Mouse (Mus musculus): Measurements from ENCODE around the gene Nat9. TPM values are rescaled to one million over a fixed set of nuclear protein-coding genes. Genes with fewer than 3 reads are reported as not detected.

The Nat9 gene
- 47.6 and 49.6 TPM in 2 replicates for polyA plus RNA-seq (2021; fragmentation: Nextera tagmentation)
- long read RNA-seq, experiment 1, transcript Nat9-201 (7 exons, 1,143 nt), result minor isoform, 5 of 90 reads
- long read RNA-seq, experiment 1, transcript Nat9-203 (7 exons, 1,204 nt), result major isoform, 25 of 90 reads
- long read RNA-seq, experiment 1, partial matches to known transcripts, result 36 of 90 reads
- long read RNA-seq, experiment 1, other reads (novel, unspliced or antisense), result 24 of 90 reads
- long read RNA-seq, experiment 2, transcript Nat9-203 (7 exons, 1,204 nt), result major isoform, 20 of 54 reads
- long read RNA-seq, experiment 2, transcript Nat9-201 (7 exons, 1,143 nt), result minor isoform, 10 of 54 reads
- long read RNA-seq, experiment 2, partial matches to known transcripts, result 14 of 54 reads
- long read RNA-seq, experiment 2, other reads (novel, unspliced or antisense), result 8 of 54 reads

DNA sequence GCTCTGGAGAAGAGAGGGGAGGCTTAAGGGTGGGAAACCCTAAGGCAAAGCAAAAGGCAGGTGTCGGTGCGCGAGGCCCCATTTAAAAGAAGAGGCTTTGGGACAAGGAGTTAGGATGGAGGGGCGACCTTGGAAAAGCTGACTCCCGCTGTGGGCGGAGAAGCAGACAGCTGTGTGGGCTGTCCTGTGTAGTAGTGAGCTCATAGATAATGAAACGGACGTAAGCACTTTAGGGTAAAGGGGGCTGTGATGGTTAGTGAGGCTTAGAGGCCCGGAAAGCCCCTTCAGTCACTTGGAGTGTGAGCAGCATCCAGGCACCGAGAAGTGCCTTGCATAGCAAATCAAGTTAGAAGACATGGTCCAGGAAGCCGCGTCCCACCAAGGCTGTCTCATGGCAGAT, at the start of gene Nat9:
TSS of gene Nat9 (minus strand) at position 167 of the 400 bp plus-strand sequence.

DNA sequence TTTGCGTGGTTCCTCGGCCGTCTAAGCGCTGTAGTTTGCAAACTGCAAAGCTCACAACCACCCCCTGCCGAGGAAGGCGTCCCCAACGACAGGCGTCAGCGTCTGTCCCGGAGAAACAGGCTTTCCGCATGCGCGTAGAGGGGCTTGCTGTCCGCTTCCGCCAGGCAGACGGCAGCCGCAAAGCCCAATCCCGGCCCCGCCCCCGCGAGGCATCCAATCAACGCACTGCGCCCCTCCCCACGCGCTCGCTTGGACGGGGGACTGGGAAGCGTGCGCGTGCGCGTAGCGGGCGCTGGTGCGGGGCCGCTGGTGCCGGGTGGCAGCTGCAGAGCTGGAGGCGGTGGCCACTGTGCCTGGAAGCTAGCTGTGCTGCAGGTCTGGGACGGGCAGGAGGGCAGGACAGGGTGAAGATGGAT, 427 bp downstream of the Nat9 start, which contains the start of gene Tmem104:
TSS of gene Tmem104 (plus strand) at position 264 of the 416 bp plus-strand sequence.

DNA sequence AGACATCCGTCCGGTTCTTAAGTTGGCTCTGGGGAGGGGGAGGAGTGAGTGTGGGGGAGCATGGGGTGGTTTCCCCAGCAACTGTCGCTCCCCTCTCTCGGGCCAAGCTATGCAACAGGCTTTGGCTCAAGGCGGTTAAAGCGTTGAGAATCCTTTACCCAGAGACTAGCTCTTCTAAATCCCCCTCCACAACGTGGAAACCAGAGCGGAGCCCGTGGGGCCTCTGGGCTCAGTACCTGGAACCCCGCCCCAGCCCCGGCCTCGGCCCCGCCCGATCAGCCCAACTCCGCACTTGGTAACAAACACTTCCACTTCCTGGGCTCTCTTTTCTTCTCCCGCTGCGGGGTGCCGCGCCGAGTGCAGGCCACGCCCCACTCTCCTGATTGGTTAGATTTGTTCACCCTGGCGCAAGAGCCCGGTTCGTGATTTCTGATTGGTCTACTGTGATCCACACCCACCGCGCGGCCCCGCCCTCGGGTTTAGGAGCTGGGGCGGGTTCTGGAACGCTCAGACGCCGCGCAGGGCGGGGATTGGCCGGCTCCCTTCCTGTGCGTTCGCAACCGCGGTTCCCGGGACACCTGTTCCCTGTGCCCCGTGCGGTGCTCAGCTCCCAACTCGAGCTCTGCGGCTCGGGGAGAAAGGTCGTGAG, 24.7 kb downstream of the Nat9 start, which contains the start of gene Slc9a3r1:
TSS of gene Slc9a3r1 (plus strand) at position 510 of the 649 bp plus-strand sequence.

DNA sequence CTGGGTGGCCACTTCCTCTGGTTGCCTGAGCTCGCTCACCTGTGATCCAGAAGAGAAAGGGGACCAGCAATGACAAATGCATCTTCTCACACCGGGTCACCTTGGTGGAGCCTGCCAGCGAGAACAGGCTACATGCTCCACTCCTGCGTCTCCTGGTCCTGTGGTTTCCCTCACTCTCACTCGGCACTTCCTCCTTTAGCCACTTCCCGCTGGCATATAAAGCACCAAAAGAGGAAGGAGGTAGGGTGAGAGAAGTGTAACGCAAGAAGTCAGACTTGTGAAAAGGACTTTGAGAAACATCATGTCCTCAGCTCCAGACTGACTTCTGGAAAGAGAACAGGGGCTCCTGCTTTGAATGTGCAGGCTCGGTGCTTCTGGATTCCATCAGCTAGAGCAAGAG, 53.9 kb downstream of the Nat9 start, which contains the start of gene Cd300lf:
TSS of gene Cd300lf (minus strand) at position 193 of the 400 bp plus-strand sequence.

Other genes with a start within 250 kb of the Nat9 start
- not detected in 2 replicates for gene Cd300c, start 218.7 kb downstream of the Nat9 start, polyA plus RNA-seq (2021; fragmentation: Nextera tagmentation)
- gene Cd300ld, start 197.9 kb downstream of the Nat9 start, polyA plus RNA-seq (2021; fragmentation: Nextera tagmentation), result 0.04 TPM in 1 of 2 replicates, not detected in the other
- gene Cd300c2, start 186.0 kb downstream of the Nat9 start, polyA plus RNA-seq (2021; fragmentation: Nextera tagmentation), result 5.0 and 5.3 TPM in 2 replicates
- not detected in 2 replicates for gene Cd300ld2, start 171.7 kb downstream of the Nat9 start, polyA plus RNA-seq (2021; fragmentation: Nextera tagmentation)
- 0.54 TPM in 1 of 2 replicates, not detected in the other for gene Cd300ld4, start 160.8 kb downstream of the Nat9 start, polyA plus RNA-seq (2021; fragmentation: Nextera tagmentation)
- 0.51 and 0.54 TPM in 2 replicates for gene Cd300ld5, start 150.1 kb downstream of the Nat9 start, polyA plus RNA-seq (2021; fragmentation: Nextera tagmentation)
- gene Cd300ld3, start 139.4 kb downstream of the Nat9 start, polyA plus RNA-seq (2021; fragmentation: Nextera tagmentation), result 1.5 TPM in 1 of 2 replicates, not detected in the other
- gene Cd300e, start 125.7 kb downstream of the Nat9 start, polyA plus RNA-seq (2021; fragmentation: Nextera tagmentation), result 0.26 TPM in 1 of 2 replicates, not detected in the other
- gene Rab37, start 96.4 kb downstream of the Nat9 start, polyA plus RNA-seq (2021; fragmentation: Nextera tagmentation), result 1.7 and 2.5 TPM in 2 replicates
- 0.14 TPM in 1 of 2 replicates, not detected in the other for gene Cd300lf, start 53.9 kb downstream of the Nat9 start, polyA plus RNA-seq (2021; fragmentation: Nextera tagmentation)
- gene Slc9a3r1, start 24.5 kb downstream of the Nat9 start, polyA plus RNA-seq (2021; fragmentation: Nextera tagmentation), result 21.7 and 21.9 TPM in 2 replicates
- 13.6 and 21.7 TPM in 2 replicates for gene Tmem104, start 372 bp downstream of the Nat9 start, polyA plus RNA-seq (2021; fragmentation: Nextera tagmentation)
- gene Grin2c, start 79.4 kb upstream of the Nat9 start, polyA plus RNA-seq (2021; fragmentation: Nextera tagmentation), result 2.8 and 6.7 TPM in 2 replicates
- 7.4 and 8.5 TPM in 2 replicates for gene Fdxr, start 89.2 kb upstream of the Nat9 start, polyA plus RNA-seq (2021; fragmentation: Nextera tagmentation)
- 2.0 and 2.5 TPM in 2 replicates for gene Fads6, start 109.8 kb upstream of the Nat9 start, polyA plus RNA-seq (2021; fragmentation: Nextera tagmentation)
- gene Otop2, start 119.3 kb upstream of the Nat9 start, polyA plus RNA-seq (2021; fragmentation: Nextera tagmentation), result 1.2 and 2.5 TPM in 2 replicates
- 0.27 and 0.36 TPM in 2 replicates for gene Ush1g, start 134.2 kb upstream of the Nat9 start, polyA plus RNA-seq (2021; fragmentation: Nextera tagmentation)
- 0.15 and 0.21 TPM in 2 replicates for gene Otop3, start 146.9 kb upstream of the Nat9 start, polyA plus RNA-seq (2021; fragmentation: Nextera tagmentation)
- gene Hid1, start 179.9 kb upstream of the Nat9 start, polyA plus RNA-seq (2021; fragmentation: Nextera tagmentation), result 58.1 and 64.1 TPM in 2 replicates
- gene Cdr2l, start 194.1 kb upstream of the Nat9 start, polyA plus RNA-seq (2021; fragmentation: Nextera tagmentation), result 6.6 and 13.2 TPM in 2 replicates
- gene Mrpl58, start 215.9 kb upstream of the Nat9 start, polyA plus RNA-seq (2021; fragmentation: Nextera tagmentation), result 211 and 277 TPM in 2 replicates
- 1,610 and 1,643 TPM in 2 replicates for gene Atp5h, start 232.1 kb upstream of the Nat9 start, polyA plus RNA-seq (2021; fragmentation: Nextera tagmentation)
- gene Kctd2, start 232.3 kb upstream of the Nat9 start, polyA plus RNA-seq (2021; fragmentation: Nextera tagmentation), result 8.4 and 9.6 TPM in 2 replicates